15 mouse cellular contexts compared by ENCODE assay signal in the genomic region with DNA sequence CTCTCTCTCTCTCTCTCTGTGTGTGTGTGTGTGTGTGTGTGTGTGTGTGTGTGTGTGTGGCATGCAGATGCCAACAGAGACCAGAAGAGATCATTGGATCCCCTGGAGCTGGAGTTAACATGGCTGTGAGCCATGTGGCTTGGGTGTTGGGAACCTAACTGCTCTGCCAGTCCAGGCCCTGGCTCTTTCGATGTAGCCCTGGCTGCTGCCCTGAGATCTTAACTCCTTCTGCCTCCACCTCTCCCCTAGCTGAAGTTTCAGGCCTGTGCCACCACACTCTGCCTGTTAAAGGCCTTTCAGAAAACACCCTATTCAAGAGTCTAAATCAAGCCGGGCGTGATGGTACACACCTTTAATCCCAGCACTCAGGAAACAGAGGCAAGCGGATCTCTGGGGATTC. TPM values are rescaled to one million over a fixed set of nuclear protein-coding genes. Genes with fewer than 3 reads are reported as not detected.
DNase-seq lines count a peak whose midpoint lies in the region; TF ChIP-seq lines count a peak whose summit lies in the region.
"Had no signal": no experiment of that assay in that cellular context is flagged by ENCODE, and none has a peak within 500 bp of the region (broad histone marks: within the 10 kb centered on the region; RNA-seq: fewer than 3 reads in every experiment).

No protein-coding gene starts in this region.

- no peak for TF ChIP-seq POLR2A in kidney, adult 2 months (IDR thresholded peaks at IDR 0.05; ENCODE audit: low read depth, low read length)

- DNase-seq in adrenal gland, postnatal 14 days = peak; percentile 70
- no peak for DNase-seq in adrenal gland, postnatal 4 days (ENCODE audit: low spot score in 2 of 2)
- peak; percentile 48 for DNase-seq in kidney, adult 2 months
- DNase-seq in kidney, adult 8-10 months = no peak
- DNase-seq in NIH3T3 (ENCODE audit: low read depth) = peak; percentile 24
- peak; percentile 65 for DNase-seq in gastrocnemius, postnatal 14 days
- DNase-seq in right cerebral cortex, postnatal 25 days = no peak
- DNase-seq in frontal cortex, postnatal 25 days (ENCODE audit: low spot score in 2 of 2) = no peak
- DNase-seq: cerebellum, adult 2 months had no signal

- no peak overlapping the region for H3K4me3 ChIP-seq in kidney, adult 2 months (ENCODE audit: insufficient read depth, low read depth, low read length)
- H3K4me3 ChIP-seq: hindbrain, embryonic 15.5 days; limb, embryonic 15.5 days; neural tube, embryonic 13.5 days had no signal

- H3K4me1 ChIP-seq in kidney, adult 2 months (ENCODE audit: control insufficient read depth, insufficient read depth, low read length) = peaks cover 3% of the 10 kb centered on the region; the same call in 1 of the 2 replicates
- H3K4me1 ChIP-seq: hindbrain, embryonic 15.5 days had no signal

- 63% methylated on average over 4 of the region's 4 CpGs for WGBS in kidney, adult 2 months

- no peak for TF ChIP-seq CTCF in kidney, adult 2 months (conservative IDR thresholded peaks at IDR 0.05; ENCODE audit: insufficient read depth, insufficient read length, low read depth, low read length)

- no peaks in the 10 kb centered on the region for H3K36me3 ChIP-seq in kidney, adult 2 months (ENCODE audit: control insufficient read depth, insufficient read depth, low read length)
- H3K36me3 ChIP-seq: hindbrain, embryonic 15.5 days; limb, embryonic 15.5 days; neural tube, embryonic 13.5 days had no signal

- H3K27ac ChIP-seq in kidney, adult 2 months (ENCODE audit: insufficient read depth, low read depth, low read length) = peak overlapping the region; percentile 48; the same call in 1 of the 2 replicates
- H3K27ac ChIP-seq: hindbrain, embryonic 15.5 days; limb, embryonic 15.5 days; neural tube, embryonic 13.5 days had no signal

- H3K27me3 ChIP-seq in kidney, adult 2 months (replicated peaks; ENCODE audit: control insufficient read depth, insufficient read depth, low read length) = no peaks in the 10 kb centered on the region
- H3K27me3 ChIP-seq: hindbrain, embryonic 15.5 days; limb, embryonic 15.5 days; neural tube, embryonic 13.5 days had no signal

- intact Hi-C loops in gastrocnemius, postnatal 14 days (cut with DNase I; ENCODE audit: low total_unique reads) = no loop called here

RNA-seq across cellular contexts. Expression of a gene that starts 41.3 kb away (rescaled TPM):
- 80.4 and 93.0 TPM in 2 replicates for total RNA-seq in adrenal gland, postnatal 14 days (2021)
- total RNA-seq in adrenal gland, postnatal 4 days (2021) = 10 to 100 TPM; 90.2 to 99.4 TPM
- 12.1 and 12.8 TPM in 2 replicates for polyA plus RNA-seq in kidney, adult 2 months (2012; rRNA removed)
- total RNA-seq in gastrocnemius, postnatal 14 days (2021) = 10 to 100 TPM; 21.3 to 31.1 TPM

RNA-seq across cellular contexts. Expression of a gene that starts 49.7 kb away (rescaled TPM):
- total RNA-seq in adrenal gland, postnatal 14 days (2021) = 0.19 and 7.6 TPM in 2 replicates
- total RNA-seq in adrenal gland, postnatal 4 days (2021) = 1 to 10 TPM; 1.4 to 2.4 TPM
- polyA plus RNA-seq in kidney, adult 2 months (2012; rRNA removed) = not detected in 2 replicates
- not detected for total RNA-seq in gastrocnemius, postnatal 14 days (2021)
- total RNA-seq: megakaryocyte progenitor cell, adult 5-6 weeks had no signal
- polyA plus RNA-seq: heart, postnatal 0 days; lung, embryonic 14.5 days had no signal

Comparison
In these comparisons a context has a peak if more than half of its experiments do, and no peak if none do; other contexts are left out.
1. DNase-seq: peak in adrenal gland, postnatal 14 days (single experiment), kidney, adult 2 months (single experiment), NIH3T3 (single experiment) and gastrocnemius, postnatal 14 days (single experiment); none in adrenal gland, postnatal 4 days (0 of 2), kidney, adult 8-10 months (0 of 2), right cerebral cortex, postnatal 25 days (single experiment) and frontal cortex, postnatal 25 days (0 of 2).